Mouse (Mus musculus): Measurements from ENCODE around the gene Cstad. TPM values are rescaled to one million over a fixed set of nuclear protein-coding genes. Genes with fewer than 3 reads are reported as not detected.

Cstad gene
- polyA plus RNA-seq, 1 experiment from 2014 or later = 2.1 TPM

- no peaks in the 10 kb centered on the region for H3K27me3 ChIP-seq (ENCODE audit: insufficient read depth, low read length)
- TF ChIP-seq CTCF (IDR thresholded peaks at IDR 0.05; ENCODE audit: low read depth) = no peak
- DNase-seq (ENCODE audit: low spot score) (no peak), ATAC-seq (replicated peaks; ENCODE audit: low FRiP score, low read depth) (no peak)
- no peak overlapping the region for H3K4me2 ChIP-seq (ENCODE audit: low read length)
- 0 out of 2 replicates have a peak overlapping the region, but pooled peaks have one; percentile 93 for H3K27ac ChIP-seq
- no peaks in the 10 kb centered on the region for H3K9me3 ChIP-seq (replicated peaks; ENCODE audit: low read length)
- no peak overlapping the region for H3K9ac ChIP-seq (ENCODE audit: low read depth, low read length)
- no peak overlapping the region for H3K4me3 ChIP-seq (replicated peaks; ENCODE audit: low read depth, low read length)
- H3K36me3 ChIP-seq (ENCODE audit: insufficient read depth, low read length) = no peaks in the 10 kb centered on the region
- peaks cover 55% of the 10 kb centered on the region for H3K4me1 ChIP-seq (replicated peaks; ENCODE audit: insufficient read depth, low read length)
These were observed 7.6 kb downstream of the Cstad start for GRCm38 (mm10) chr2:30602451-30602850.

GRCm38 (mm10) chr2:30603731-30604130 is 8.9 kb downstream of the Cstad start:
- Histone ChIP-seq H3K9ac (ENCODE audit: low read depth, low read length) (0 out of 2 replicates have a peak overlapping the region, but pooled peaks have one; percentile 23), H3K27ac (0 out of 2 replicates have a peak overlapping the region, but pooled peaks have one; percentile 83)
- WGBS = 58% methylated on average over 5 of the region's 5 CpGs

GRCm38 (mm10) chr2:30604880-30605761 is 10.3 kb downstream of the Cstad start:
- peaks cover 49% of the 10 kb centered on the region for H3K4me1 ChIP-seq (replicated peaks; ENCODE audit: insufficient read depth, low read length)
- WGBS = 6% methylated on average over 32 of the region's 32 CpGs

More at GRCm38 (mm10) chr2:30603731-30604130, 8.9 kb downstream of the Cstad start:
- ATAC-seq (replicated peaks; ENCODE audit: low FRiP score, low read depth) = no peak
- Histone ChIP-seq H3K4me3 (replicated peaks; ENCODE audit: low read depth, low read length) (no peak overlapping the region), H3K9me3 (replicated peaks; ENCODE audit: low read length) (no peaks in the 10 kb centered on the region), H3K4me2 (ENCODE audit: low read length) (no peak overlapping the region), H3K27me3 (ENCODE audit: insufficient read depth, low read length) (no peaks in the 10 kb centered on the region), H3K36me3 (ENCODE audit: insufficient read depth, low read length) (no peaks in the 10 kb centered on the region), H3K4me1 (replicated peaks; ENCODE audit: insufficient read depth, low read length) (peaks cover 55% of the 10 kb centered on the region)
- no peak for DNase-seq (ENCODE audit: low spot score)
- no peak for TF ChIP-seq CTCF (IDR thresholded peaks at IDR 0.05; ENCODE audit: low read depth)

GRCm38 (mm10) chr2:30605762-30606051 is 10.9 kb downstream of the Cstad start:
- ATAC-seq (replicated peaks; ENCODE audit: low FRiP score, low read depth) (no peak), DNase-seq (ENCODE audit: low spot score) (peak; percentile 46)
- Histone ChIP-seq H3K4me3 (replicated peaks; ENCODE audit: low read depth, low read length) (no peak overlapping the region), H3K9me3 (replicated peaks; ENCODE audit: low read length) (no peaks in the 10 kb centered on the region), H3K27ac (peak overlapping the region; percentile 83), H3K9ac (ENCODE audit: low read depth, low read length) (no peak overlapping the region), H3K4me1 (replicated peaks; ENCODE audit: insufficient read depth, low read length) (peaks cover 43% of the 10 kb centered on the region), H3K27me3 (ENCODE audit: insufficient read depth, low read length) (no peaks in the 10 kb centered on the region), H3K4me2 (ENCODE audit: low read length) (no peak overlapping the region), H3K36me3 (ENCODE audit: insufficient read depth, low read length) (no peaks in the 10 kb centered on the region)
- 6% methylated on average over 5 of the region's 6 CpGs for WGBS
- TF ChIP-seq CTCF (IDR thresholded peaks at IDR 0.05; ENCODE audit: low read depth) = no peak

More at GRCm38 (mm10) chr2:30604880-30605761, 10.3 kb downstream of the Cstad start:
- Histone ChIP-seq H3K27ac (peak overlapping the region; percentile 83), H3K9ac (ENCODE audit: low read depth, low read length) (peak overlapping the region; percentile 27), H3K4me3 (replicated peaks; ENCODE audit: low read depth, low read length) (no peak overlapping the region), H3K27me3 (ENCODE audit: insufficient read depth, low read length) (no peaks in the 10 kb centered on the region), H3K9me3 (replicated peaks; ENCODE audit: low read length) (no peaks in the 10 kb centered on the region), H3K4me2 (ENCODE audit: low read length) (peak overlapping the region; percentile 49), H3K36me3 (ENCODE audit: insufficient read depth, low read length) (no peaks in the 10 kb centered on the region)
- no peak for TF ChIP-seq CTCF (IDR thresholded peaks at IDR 0.05; ENCODE audit: low read depth)
- ATAC-seq (replicated peaks; ENCODE audit: low FRiP score, low read depth) (no peak), DNase-seq (ENCODE audit: low spot score) (peak; percentile 92)

- Histone ChIP-seq H3K27me3 (ENCODE audit: insufficient read depth, low read length) (no peaks in the 10 kb centered on the region), H3K9me3 (replicated peaks; ENCODE audit: low read length) (no peaks in the 10 kb centered on the region), H3K4me2 (ENCODE audit: low read length) (peak overlapping the region; percentile 13; the same call in 1 of the 2 replicates), H3K27ac (0 out of 2 replicates have a peak overlapping the region, but pooled peaks have one; percentile 20), H3K9ac (ENCODE audit: low read depth, low read length) (no peak overlapping the region), H3K36me3 (ENCODE audit: insufficient read depth, low read length) (no peaks in the 10 kb centered on the region), H3K4me1 (replicated peaks; ENCODE audit: insufficient read depth, low read length) (peaks cover 34% of the 10 kb centered on the region), H3K4me3 (replicated peaks; ENCODE audit: low read depth, low read length) (no peak overlapping the region)
- no peak for ATAC-seq (replicated peaks; ENCODE audit: low FRiP score, low read depth)
- 14% methylated on average over 23 of the region's 23 CpGs for WGBS
- DNase-seq (ENCODE audit: low spot score) = peak; percentile 72
- no peak for TF ChIP-seq CTCF (IDR thresholded peaks at IDR 0.05; ENCODE audit: low read depth)
These were observed 11.8 kb downstream of the Cstad start for GRCm38 (mm10) chr2:30606621-30607052.

- Histone ChIP-seq H3K4me2 (ENCODE audit: low read length) (no peak overlapping the region), H3K4me3 (replicated peaks; ENCODE audit: low read depth, low read length) (no peak overlapping the region), H3K4me1 (replicated peaks; ENCODE audit: insufficient read depth, low read length) (peaks cover 33% of the 10 kb centered on the region), H3K9ac (ENCODE audit: low read depth, low read length) (no peak overlapping the region), H3K36me3 (ENCODE audit: insufficient read depth, low read length) (no peaks in the 10 kb centered on the region), H3K27ac (no peak overlapping the region), H3K9me3 (replicated peaks; ENCODE audit: low read length) (no peaks in the 10 kb centered on the region), H3K27me3 (ENCODE audit: insufficient read depth, low read length) (no peaks in the 10 kb centered on the region)
- TF ChIP-seq CTCF (IDR thresholded peaks at IDR 0.05; ENCODE audit: low read depth) = no peak
- ATAC-seq (replicated peaks; ENCODE audit: low FRiP score, low read depth) (no peak), DNase-seq (ENCODE audit: low spot score) (no peak)
- 68% methylated on average over 8 of the region's 8 CpGs for WGBS
These were observed 13.1 kb downstream of the Cstad start for GRCm38 (mm10) chr2:30607941-30608340.

Measured in kidney, postnatal 0 days (tissue).